Mouse (Mus musculus): ENCODE data around the gene Itgb6. TPM values are rescaled to one million over a fixed set of nuclear protein-coding genes. Genes with fewer than 3 reads are reported as not detected.

Gene Itgb6
- polyA plus RNA-seq, 1 experiment: not detected

DNA sequence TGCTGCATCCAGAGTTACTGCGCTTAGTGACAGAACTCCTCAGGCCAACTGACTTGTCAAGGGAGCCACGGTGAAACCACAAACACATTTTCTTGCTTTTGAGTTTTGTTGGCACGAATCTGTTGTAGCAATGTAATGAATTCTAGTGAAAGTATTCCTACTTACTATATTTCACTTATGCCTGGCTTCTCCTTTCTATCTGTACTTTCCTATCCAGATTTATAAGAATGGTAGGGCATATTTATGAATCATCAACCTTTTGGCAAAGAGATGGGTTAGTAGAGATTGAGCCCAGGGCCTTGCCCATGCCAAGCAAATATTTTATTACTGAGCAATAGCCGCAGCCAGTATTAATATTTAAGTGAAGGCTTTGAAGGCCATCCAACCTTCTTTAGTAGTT lies 139.0 kb downstream of the Itgb6 start:
- H3K27ac ChIP-seq (ENCODE audit: insufficient read depth, low read length): no peak overlapping the region
- H3K4me3 ChIP-seq (ENCODE audit: insufficient read depth, low read length): no peak overlapping the region
- no peaks in the 10 kb centered on the region for H3K4me1 ChIP-seq (ENCODE audit: control insufficient read depth, insufficient read depth, low read length)
- no peak for TF ChIP-seq POLR2A (IDR thresholded peaks at IDR 0.05; ENCODE audit: extremely low read depth, insufficient read depth, low read length)
- no peak for TF ChIP-seq CTCF (IDR thresholded peaks at IDR 0.05; ENCODE audit: extremely low read depth, insufficient read depth, low read length)

DNA sequence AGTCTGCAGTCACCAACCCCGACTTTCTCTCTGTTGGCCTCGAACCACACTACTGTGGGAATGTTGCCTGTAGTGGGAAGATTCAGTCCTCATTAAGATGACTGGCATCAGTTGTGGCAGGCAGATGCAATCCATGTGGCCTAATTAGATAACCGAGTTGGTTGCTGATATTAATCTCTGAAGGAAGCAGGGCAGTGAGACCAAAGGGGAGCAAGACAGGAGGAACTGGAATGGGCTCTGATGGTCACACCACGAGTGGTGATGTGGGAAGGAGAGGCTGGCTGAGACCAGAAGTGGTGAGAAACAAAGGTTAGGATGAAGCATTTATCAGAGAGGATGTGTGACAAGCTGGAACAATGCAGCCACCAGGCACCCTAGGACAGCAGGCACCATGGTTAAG lies 167.9 kb downstream of the Itgb6 start:
- H3K27ac ChIP-seq (ENCODE audit: insufficient read depth, low read length): no peak overlapping the region
- TF ChIP-seq POLR2A (IDR thresholded peaks at IDR 0.05; ENCODE audit: extremely low read depth, insufficient read depth, low read length): no peak
- TF ChIP-seq CTCF (IDR thresholded peaks at IDR 0.05; ENCODE audit: extremely low read depth, insufficient read depth, low read length): no peak
- H3K4me1 ChIP-seq (ENCODE audit: control insufficient read depth, insufficient read depth, low read length): no peaks in the 10 kb centered on the region
- H3K4me3 ChIP-seq (ENCODE audit: insufficient read depth, low read length): no peak overlapping the region

DNA sequence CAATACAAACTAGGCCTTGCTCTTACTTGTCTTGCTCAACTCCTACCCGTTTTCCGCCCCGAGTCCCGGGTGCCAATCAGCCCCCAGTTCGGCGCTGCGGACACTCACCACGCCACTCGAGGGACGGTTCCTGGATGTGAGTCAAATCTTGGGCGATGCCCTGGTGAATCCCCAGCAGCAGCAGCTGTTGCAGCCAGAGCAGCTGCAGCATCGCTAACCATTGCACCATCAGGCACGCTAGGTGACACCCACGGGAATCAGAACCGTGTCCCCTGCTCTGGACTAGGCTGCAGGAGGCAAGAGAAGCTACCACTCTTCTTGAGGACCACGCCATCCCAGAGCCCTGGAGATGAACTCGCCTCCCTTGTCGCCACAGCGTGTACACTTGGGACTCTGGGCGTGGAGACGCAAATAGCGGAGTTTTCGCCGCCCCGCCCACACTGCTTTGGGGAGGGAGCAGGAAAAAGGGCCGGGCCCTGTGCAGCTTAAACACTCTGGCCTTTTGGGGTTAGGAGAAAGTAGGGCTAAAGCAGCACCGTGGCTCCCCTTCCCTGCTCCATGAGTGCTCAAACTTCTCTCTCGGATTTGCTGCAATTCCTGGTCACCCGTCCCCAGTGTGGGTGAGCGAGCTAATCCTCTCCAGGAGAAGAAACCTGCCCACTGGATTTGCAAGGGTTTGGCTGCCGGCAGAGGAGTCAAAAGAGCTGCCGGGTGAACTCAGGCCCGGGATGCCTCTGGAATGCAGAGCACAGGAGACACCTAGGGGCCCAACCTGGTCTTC lies 169.4 kb downstream of the Itgb6 start, which contains the start of gene Pla2r1:
Pla2r1 (minus strand) TSS at position 407 of the 781 bp plus-strand sequence.
- no peak for TF ChIP-seq POLR2A (IDR thresholded peaks at IDR 0.05; ENCODE audit: extremely low read depth, insufficient read depth, low read length)
- 0 out of 2 replicates have a peak, but pooled peaks have one; percentile 3 for TF ChIP-seq CTCF (IDR thresholded peaks at IDR 0.05; ENCODE audit: extremely low read depth, insufficient read depth, low read length)
- no peak within 1 kb of the TSS for H3K27ac ChIP-seq (ENCODE audit: insufficient read depth, low read length)
- H3K4me1 ChIP-seq (ENCODE audit: control insufficient read depth, insufficient read depth, low read length): no peaks in the 10 kb centered on the region
- H3K4me3 ChIP-seq (ENCODE audit: insufficient read depth, low read length): peak within 1 kb of the TSS; percentile 14

DNA sequence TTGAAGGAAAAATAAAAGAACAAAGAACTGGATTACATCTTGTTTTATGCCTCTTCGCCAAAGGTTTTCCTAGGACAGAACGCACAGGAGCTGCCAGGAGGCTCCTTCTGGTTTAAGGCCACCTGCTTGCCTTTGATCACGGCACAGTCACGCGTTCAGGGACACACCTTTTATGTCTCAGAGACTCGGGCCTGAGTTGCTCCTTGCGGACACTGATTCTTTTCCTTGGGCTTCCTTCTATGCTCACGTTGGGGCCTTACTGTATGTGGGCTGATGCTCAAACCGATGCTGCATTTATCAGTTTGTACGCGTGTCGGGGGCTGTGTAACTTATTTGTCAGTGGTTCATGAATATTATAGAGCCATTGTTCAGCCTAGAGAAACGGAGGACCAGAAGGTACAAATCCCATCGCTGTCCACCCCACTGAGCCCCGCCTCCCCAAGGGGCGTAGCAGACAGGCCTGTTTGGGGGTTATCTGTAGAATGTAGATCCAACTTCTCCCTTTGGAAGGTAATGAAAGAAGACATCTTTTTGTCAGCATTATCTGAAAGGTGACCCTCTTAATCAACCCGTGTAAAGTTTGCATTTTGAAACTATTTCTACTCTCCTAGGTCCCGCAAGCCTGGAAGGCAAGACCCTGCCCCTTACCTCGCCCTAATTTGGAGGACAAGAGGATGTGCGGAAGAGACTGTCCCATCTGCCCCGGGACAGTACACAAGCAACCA lies 170.1 kb downstream of the Itgb6 start:
- no peak overlapping the region; the same call in 1 of the 2 replicates for H3K4me3 ChIP-seq (ENCODE audit: insufficient read depth, low read length)
- no peak overlapping the region for H3K27ac ChIP-seq (ENCODE audit: insufficient read depth, low read length)
- TF ChIP-seq POLR2A (IDR thresholded peaks at IDR 0.05; ENCODE audit: extremely low read depth, insufficient read depth, low read length) (no peak), CTCF (IDR thresholded peaks at IDR 0.05; ENCODE audit: extremely low read depth, insufficient read depth, low read length) (no peak)
- H3K4me1 ChIP-seq (ENCODE audit: control insufficient read depth, insufficient read depth, low read length): no peaks in the 10 kb centered on the region

- no peak for TF ChIP-seq POLR2A (IDR thresholded peaks at IDR 0.05; ENCODE audit: extremely low read depth, insufficient read depth, low read length)
- no peak for TF ChIP-seq CTCF (IDR thresholded peaks at IDR 0.05; ENCODE audit: extremely low read depth, insufficient read depth, low read length)
- H3K27ac ChIP-seq (ENCODE audit: insufficient read depth, low read length): no peak overlapping the region
- no peaks in the 10 kb centered on the region for H3K4me1 ChIP-seq (ENCODE audit: control insufficient read depth, insufficient read depth, low read length)
- H3K4me3 ChIP-seq (ENCODE audit: insufficient read depth, low read length): no peak overlapping the region
These were observed 170.8 kb downstream of the Itgb6 start for GRCm38 (mm10) chr2:60551673-60552072.

- TF ChIP-seq CTCF (IDR thresholded peaks at IDR 0.05; ENCODE audit: extremely low read depth, insufficient read depth, low read length) (no peak), POLR2A (IDR thresholded peaks at IDR 0.05; ENCODE audit: extremely low read depth, insufficient read depth, low read length) (no peak)
- H3K4me1 ChIP-seq (ENCODE audit: control insufficient read depth, insufficient read depth, low read length): no peaks in the 10 kb centered on the region
- H3K4me3 ChIP-seq (ENCODE audit: insufficient read depth, low read length): no peak overlapping the region
- no peak overlapping the region for H3K27ac ChIP-seq (ENCODE audit: insufficient read depth, low read length)
These were observed 171.9 kb downstream of the Itgb6 start for GRCm38 (mm10) chr2:60550521-60550920.

GRCm38 (mm10) chr2:60549851-60550250 lies 172.6 kb downstream of the Itgb6 start:
- Histone ChIP-seq H3K4me3 (ENCODE audit: insufficient read depth, low read length) (no peak overlapping the region), H3K27ac (ENCODE audit: insufficient read depth, low read length) (no peak overlapping the region), H3K4me1 (ENCODE audit: control insufficient read depth, insufficient read depth, low read length) (no peaks in the 10 kb centered on the region)
- TF ChIP-seq POLR2A (IDR thresholded peaks at IDR 0.05; ENCODE audit: extremely low read depth, insufficient read depth, low read length) (no peak), CTCF (IDR thresholded peaks at IDR 0.05; ENCODE audit: extremely low read depth, insufficient read depth, low read length) (no peak)

Other genes with a start within 250 kb of the Itgb6 start
- gene Pla2r1, start 169.3 kb downstream of the Itgb6 start, polyA plus RNA-seq (2012; rRNA removed): 0.31 and 0.51 TPM in 2 replicates
- 16.8 and 18.8 TPM in 2 replicates for gene Rbms1, start 240.5 kb upstream of the Itgb6 start, polyA plus RNA-seq (2012; rRNA removed)

Data from cortical plate, adult 2 months (tissue).